Mouse (Mus musculus) forebrain, embryonic 11.5 days (tissue): ENCODE measurements around the gene Vps13c. TPM values are rescaled to one million over a fixed set of nuclear protein-coding genes. Genes with fewer than 3 reads are reported as not detected.

Source experiments
- ATAC-seq: fragments of 200-750 bp; cut with Nextera tagmentation; replicated peaks from 2 replicates; pipeline ENCODE4 v1.8.0; 2017; ENCODE audit warnings: moderate TSS enrichment; ENCODE audit not compliant: low FRiP score
- DNase-seq: peaks from one replicate; pipeline ENCODE4 v3.0.0-alpha.2; 2017; ENCODE audit warnings: low spot score
- H3K27ac ChIP-seq: fragments of 300-500 bp; sonication (generic); 2 replicates; pipeline ENCODE4 v1.5.1; 2014; ENCODE audit warnings: low read depth, low read length
- H3K27me3 ChIP-seq: fragments of 300-500 bp; sonication (generic); 2 replicates; pipeline ENCODE4 v1.6.1; 2014; ENCODE audit warnings: mild to moderate bottlenecking, low read length, mixed read lengths; ENCODE audit not compliant: control insufficient read depth, insufficient read depth
- H3K36me3 ChIP-seq: fragments of 300-500 bp; sonication (generic); 2 replicates; pipeline ENCODE4 v1.6.1; 2014; ENCODE audit warnings: mild to moderate bottlenecking, low read length, moderate library complexity, mixed read lengths; ENCODE audit not compliant: control insufficient read depth, insufficient read depth
- H3K4me1 ChIP-seq: fragments of 300-500 bp; sonication (generic); replicated peaks from 2 replicates; pipeline ENCODE4 v1.6.1; 2014; ENCODE audit warnings: low read length, mixed read lengths; ENCODE audit not compliant: control insufficient read depth, insufficient read depth
- H3K4me2 ChIP-seq: fragments of 300-500 bp; sonication (generic); 2 replicates; pipeline ENCODE4 v1.6.1; 2014; ENCODE audit warnings: low read depth, mild to moderate bottlenecking, low read length, moderate library complexity, mixed read lengths; ENCODE audit not compliant: severe bottlenecking
- H3K4me3 ChIP-seq: fragments of 300-500 bp; sonication (generic); 2 replicates; pipeline ENCODE4 v1.5.1; 2014; ENCODE audit warnings: low read depth, low read length
- H3K9ac ChIP-seq: fragments of 300-500 bp; sonication (generic); 2 replicates; pipeline ENCODE4 v1.6.1; 2014; ENCODE audit warnings: low read length
- H3K9me3 ChIP-seq: fragments of 300-500 bp; sonication (generic); 2 replicates; pipeline ENCODE4 v1.6.1; 2016; ENCODE audit warnings: low read length, mixed read lengths; ENCODE audit not compliant: control insufficient read depth
- WGBS: fragments of 180-500 bp; shearing (Covaris S2); extraction: QIAGEN DNeasy Blood & Tissue Kit; methylation state at CpG from one replicate; pipeline ENCODE4 v1.1.7; 2014; 5-methylcytosine and 5-hydroxymethylcytosine counted together
- polyA plus RNA-seq: library from polyadenylated mRNA; unstranded; fragments of >200 nt; fragmentation: Nextera tagmentation; extraction: Ambion mirVana; gene quantifications from 2 replicates; pipeline ENCODE4 v1.2.1, GENCODE M21; 2014

Gene Vps13c
- polyA plus RNA-seq, 1 experiment from 2014 or later, result 7.1 TPM

DNA sequence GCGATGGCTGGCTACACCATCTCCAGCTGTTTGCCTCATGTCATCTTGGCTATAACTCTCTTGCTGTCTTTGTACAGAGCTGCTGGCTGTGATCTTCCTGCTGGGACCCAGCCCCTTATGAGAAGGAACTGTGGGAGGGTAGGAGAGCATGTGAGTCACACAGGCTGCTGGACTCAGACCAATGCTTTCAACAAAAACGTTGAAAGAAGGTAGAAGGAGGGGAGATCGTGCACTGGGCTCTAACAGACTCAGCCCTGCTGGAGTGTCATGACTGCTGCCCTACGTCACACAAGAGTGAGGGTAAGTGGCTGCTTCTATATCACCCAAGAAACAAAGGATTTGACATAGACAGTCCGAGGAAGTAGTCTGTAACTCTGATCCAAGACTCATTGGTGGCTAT is 193.6 kb downstream of the Vps13c start:
- no peaks in the 10 kb centered on the region for H3K27me3 ChIP-seq
- no peaks in the 10 kb centered on the region for H3K36me3 ChIP-seq
- H3K4me3 ChIP-seq, result no peak overlapping the region
- no peak overlapping the region for H3K4me2 ChIP-seq
- no peak overlapping the region for H3K27ac ChIP-seq
- no peaks in the 10 kb centered on the region for H3K9me3 ChIP-seq
- DNase-seq, result no peak
- no peaks in the 10 kb centered on the region; the same call in 1 of the 2 replicates for H3K4me1 ChIP-seq
- WGBS, result 79% methylated on average over 5 of the region's 5 CpGs
- no peak for ATAC-seq
- no peak overlapping the region for H3K9ac ChIP-seq

Other genes starting within 250 kb of the Vps13c start
- 0.13 TPM in 1 of 2 replicates, not detected in the other for gene C2cd4b, start 81.0 kb upstream of the Vps13c start, polyA plus RNA-seq
- 0.13 and 0.25 TPM in 2 replicates for gene C2cd4a, start 8.1 kb upstream of the Vps13c start, polyA plus RNA-seq